Mouse (Mus musculus) hindbrain, embryonic 16.5 days (tissue): ENCODE measurements around the gene Adcy4. TPM values are rescaled to one million over a fixed set of nuclear protein-coding genes. Genes with fewer than 3 reads are reported as not detected.

Source experiments
- ATAC-seq: fragments of 200-750 bp; cut with Nextera tagmentation; 2 replicates; pipeline ENCODE4 v1.8.0; 2017; ENCODE audit warnings: moderate TSS enrichment, moderate library complexity
- H3K27ac ChIP-seq: fragments of 300-500 bp; sonication (generic); 2 replicates; pipeline ENCODE4 v1.5.1; 2014; ENCODE audit warnings: low read depth, mild to moderate bottlenecking, control low read depth, low read length, moderate library complexity
- H3K27me3 ChIP-seq: fragments of 300-500 bp; sonication (generic); replicated peaks from 2 replicates; pipeline ENCODE4 v1.6.1; 2014; ENCODE audit warnings: low read length; ENCODE audit not compliant: control insufficient read depth, insufficient read depth
- H3K36me3 ChIP-seq: fragments of 300-500 bp; sonication (generic); 2 replicates; pipeline ENCODE4 v1.6.1; 2014; ENCODE audit warnings: mild to moderate bottlenecking, low read length, moderate library complexity, mixed read lengths; ENCODE audit not compliant: control insufficient read depth, insufficient read depth
- H3K4me1 ChIP-seq: fragments of 300-500 bp; sonication (generic); 2 replicates; pipeline ENCODE4 v1.6.1; 2014; ENCODE audit warnings: low read depth, low read length; ENCODE audit not compliant: control insufficient read depth, insufficient read depth
- H3K4me2 ChIP-seq: fragments of 300-500 bp; sonication (generic); 2 replicates; pipeline ENCODE4 v1.6.1; 2014; ENCODE audit warnings: mild to moderate bottlenecking, low read length, control low read depth, moderate library complexity
- H3K4me3 ChIP-seq: fragments of 300-500 bp; sonication (generic); 2 replicates; pipeline ENCODE4 v1.5.1; 2014; ENCODE audit warnings: mild to moderate bottlenecking, low read length, control low read depth, moderate library complexity
- H3K9ac ChIP-seq: fragments of 300-500 bp; sonication (generic); 2 replicates; pipeline ENCODE4 v1.6.1; 2014; ENCODE audit warnings: low read depth, mild to moderate bottlenecking, control low read depth, low read length, moderate library complexity
- H3K9me3 ChIP-seq: fragments of 300-500 bp; sonication (generic); 2 replicates; pipeline ENCODE4 v1.6.1; 2014; ENCODE audit warnings: mild to moderate bottlenecking, low read length, moderate library complexity; ENCODE audit not compliant: control insufficient read depth
- WGBS: fragments of 180-500 bp; shearing (Covaris S2); extraction: QIAGEN DNeasy Blood & Tissue Kit; methylation state at CpG from one replicate; pipeline ENCODE4 v1.1.7; 2014; 5-methylcytosine and 5-hydroxymethylcytosine counted together
- polyA plus RNA-seq: library from polyadenylated mRNA; unstranded; fragments of >200 nt; fragmentation: Nextera tagmentation; extraction: Ambion mirVana; gene quantifications from 2 replicates; pipeline ENCODE4 v1.2.1, GENCODE M21; 2015

Gene Adcy4
- polyA plus RNA-seq: 3.5 and 5.1 TPM in 2 replicates

- H3K4me1 ChIP-seq: peaks cover 16% of the 10 kb centered on the region
- WGBS: 5% methylated on average over 13 of the region's 13 CpGs
- H3K9ac ChIP-seq: peak within 1 kb of the TSS; percentile 57
These were observed at the start of gene Adcy4 for GRCm38 (mm10) chr14:55783958-55784235. Adcy4 (minus strand) TSS chr14:55784095.

GRCm38 (mm10) chr14:55833126-55833525 lies 49.2 kb upstream of the Adcy4 start:
- Histone ChIP-seq H3K4me2 (no peak overlapping the region), H3K4me1 (no peaks in the 10 kb centered on the region), H3K36me3 (no peaks in the 10 kb centered on the region), H3K27me3 (no peaks in the 10 kb centered on the region), H3K27ac (no peak overlapping the region), H3K9me3 (no peaks in the 10 kb centered on the region), H3K9ac (no peak overlapping the region), H3K4me3 (no peak overlapping the region)
- ATAC-seq: no peak
- WGBS: 86% methylated on average over 4 of the region's 4 CpGs

More at GRCm38 (mm10) chr14:55783958-55784235, at the start of gene Adcy4:
- ATAC-seq: no peak
- Histone ChIP-seq H3K4me3 (peak within 1 kb of the TSS; percentile 35), H3K36me3 (no peaks in the 10 kb centered on the region), H3K9me3 (no peaks in the 10 kb centered on the region), H3K27ac (peak within 1 kb of the TSS; percentile 33; the same call in 1 of the 2 replicates), H3K4me2 (peak within 1 kb of the TSS; percentile 52), H3K27me3 (peaks cover 60% of the 10 kb centered on the region)

GRCm38 (mm10) chr14:55830331-55830730 lies 46.4 kb upstream of the Adcy4 start:
- Histone ChIP-seq H3K9me3 (no peaks in the 10 kb centered on the region), H3K9ac (no peak overlapping the region), H3K4me3 (no peak overlapping the region), H3K27ac (no peak overlapping the region), H3K4me2 (no peak overlapping the region), H3K4me1 (peaks cover 12% of the 10 kb centered on the region), H3K27me3 (peaks cover 7% of the 10 kb centered on the region; the same call in 1 of the 2 replicates), H3K36me3 (no peaks in the 10 kb centered on the region)
- 85% methylated on average over 4 of the region's 4 CpGs for WGBS
- ATAC-seq: no peak

GRCm38 (mm10) chr14:55829854-55830253 lies 46.0 kb upstream of the Adcy4 start:
- WGBS: 92% methylated on average over 16 of the region's 16 CpGs
- Histone ChIP-seq H3K9me3 (no peaks in the 10 kb centered on the region), H3K9ac (no peak overlapping the region), H3K36me3 (no peaks in the 10 kb centered on the region), H3K4me1 (peaks cover 17% of the 10 kb centered on the region), H3K27ac (no peak overlapping the region), H3K4me3 (no peak overlapping the region), H3K27me3 (peaks cover 7% of the 10 kb centered on the region; the same call in 1 of the 2 replicates), H3K4me2 (no peak overlapping the region)
- ATAC-seq: no peak

GRCm38 (mm10) chr14:55828716-55829263 lies 44.9 kb upstream of the Adcy4 start:
- Histone ChIP-seq H3K36me3 (no peaks in the 10 kb centered on the region), H3K27me3 (peaks cover 7% of the 10 kb centered on the region; the same call in 1 of the 2 replicates), H3K27ac (no peak overlapping the region), H3K4me2 (no peak overlapping the region), H3K4me3 (no peak overlapping the region), H3K9me3 (no peaks in the 10 kb centered on the region), H3K4me1 (peaks cover 27% of the 10 kb centered on the region), H3K9ac (no peak overlapping the region)
- ATAC-seq: no peak
- whole genome bisulfite sequencing: 47% methylated on average over 3 of the region's 3 CpGs

GRCm38 (mm10) chr14:55826551-55827340 lies 42.9 kb upstream of the Adcy4 start:
- Histone ChIP-seq H3K27me3 (peaks cover 7% of the 10 kb centered on the region; the same call in 1 of the 2 replicates), H3K9me3 (no peaks in the 10 kb centered on the region), H3K9ac (peak overlapping the region; percentile 54), H3K4me3 (peak overlapping the region; percentile 63), H3K36me3 (no peaks in the 10 kb centered on the region), H3K4me1 (peaks cover 31% of the 10 kb centered on the region), H3K27ac (no peak overlapping the region), H3K4me2 (peak overlapping the region; percentile 85)
- 10% methylated on average over 41 of the region's 41 CpGs for WGBS
- no peak for ATAC-seq

- Histone ChIP-seq H3K36me3 (no peaks in the 10 kb centered on the region), H3K4me2 (peak overlapping the region; percentile 85), H3K9me3 (no peaks in the 10 kb centered on the region), H3K27ac (no peak overlapping the region), H3K4me3 (peak overlapping the region; percentile 63), H3K4me1 (peaks cover 31% of the 10 kb centered on the region), H3K9ac (peak overlapping the region; percentile 54), H3K27me3 (peaks cover 7% of the 10 kb centered on the region; the same call in 1 of the 2 replicates)
- WGBS: 5% methylated on average over 15 of the region's 15 CpGs
- ATAC-seq: no peak
These were observed 42.2 kb upstream of the Adcy4 start for GRCm38 (mm10) chr14:55826142-55826541.

- H3K27ac ChIP-seq: peak overlapping the region; percentile 73
- peaks cover 31% of the 10 kb centered on the region for H3K4me1 ChIP-seq
- H3K9ac ChIP-seq: peak overlapping the region; percentile 54
- no peaks in the 10 kb centered on the region for H3K36me3 ChIP-seq
- 0% methylated on average over 24 of the region's 37 CpGs for WGBS
- peaks cover 7% of the 10 kb centered on the region; the same call in 1 of the 2 replicates for H3K27me3 ChIP-seq
- peak; percentile 21; the same call in 1 of the 2 replicates for ATAC-seq
- peak overlapping the region; percentile 63 for H3K4me3 ChIP-seq
- H3K9me3 ChIP-seq: no peaks in the 10 kb centered on the region
- H3K4me2 ChIP-seq: peak overlapping the region; percentile 85
These were observed 41.5 kb upstream of the Adcy4 start for GRCm38 (mm10) chr14:55825216-55826051.
